Mouse (Mus musculus): ENCODE results near the gene Il10rb. TPM values are rescaled to one million over a fixed set of nuclear protein-coding genes. Genes with fewer than 3 reads are reported as not detected.

The Il10rb gene
- polyA plus RNA-seq, 1 experiment from 2014 or later: 25.0 TPM

- Histone ChIP-seq H3K4me2 (peak within 1 kb of the TSS; percentile 84), H3K27me3 (no peaks in the 10 kb centered on the region), H3K36me3 (peaks cover 29% of the 10 kb centered on the region), H3K9me3 (replicated peaks) (no peaks in the 10 kb centered on the region; the same call in 1 of the 2 replicates), H3K9ac (peak within 1 kb of the TSS; percentile 100), H3K27ac (peak within 1 kb of the TSS; percentile 99), H3K4me3 (replicated peaks) (peak within 1 kb of the TSS; percentile 98), H3K4me1 (replicated peaks) (peaks cover 62% of the 10 kb centered on the region)
- DNase-seq: peak; percentile 86
- under 1% methylated on average over 61 of the region's 62 CpGs for WGBS (ENCODE audit: insufficient replicate concordance)
- ATAC-seq (ENCODE audit: low read depth): peak; percentile 96
Measured at GRCm38 (mm10) chr16:91372577-91373472, 33.1 kb upstream of the Il10rb start, which contains the start of gene Ifnar2. Gene Ifnar2, plus strand, starts transcription at chr16:91372783.

- Histone ChIP-seq H3K36me3 (peaks cover 29% of the 10 kb centered on the region), H3K9me3 (replicated peaks) (no peaks in the 10 kb centered on the region), H3K9ac (peak overlapping the region; percentile 100), H3K27ac (peak overlapping the region; percentile 99), H3K4me1 (replicated peaks) (peaks cover 71% of the 10 kb centered on the region), H3K27me3 (no peaks in the 10 kb centered on the region), H3K4me3 (replicated peaks) (peak overlapping the region; percentile 98), H3K4me2 (peak overlapping the region; percentile 84)
- ATAC-seq (ENCODE audit: low read depth) (peak; percentile 8), DNase-seq (no peak)
- 24% methylated on average over 13 of the region's 13 CpGs for WGBS (ENCODE audit: insufficient replicate concordance)
Measured at GRCm38 (mm10) chr16:91373473-91374252, 32.3 kb upstream of the Il10rb start.

DNA sequence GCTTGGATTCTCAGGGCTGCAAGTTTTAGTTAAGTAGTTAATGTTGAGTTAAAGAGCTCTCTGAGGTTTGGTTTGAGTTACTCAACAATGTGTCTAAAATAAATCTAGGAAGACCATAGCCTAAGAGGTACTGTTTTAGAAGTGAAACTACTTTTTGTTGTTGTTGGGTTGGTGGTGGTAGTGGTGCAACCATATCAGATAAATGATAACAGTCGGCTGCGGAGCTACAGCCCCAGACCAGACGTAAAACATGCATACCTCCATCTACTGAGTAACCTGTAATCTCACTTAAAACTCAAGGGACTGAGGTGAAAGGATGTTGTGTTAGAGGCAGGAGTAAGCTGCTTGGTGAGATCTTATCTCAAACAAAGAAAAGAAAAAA, 31.7 kb upstream of the Il10rb start:
- Histone ChIP-seq H3K4me3 (replicated peaks) (peak overlapping the region; percentile 98), H3K9ac (peak overlapping the region; percentile 100)
- no peak for ATAC-seq (ENCODE audit: low read depth)

DNA sequence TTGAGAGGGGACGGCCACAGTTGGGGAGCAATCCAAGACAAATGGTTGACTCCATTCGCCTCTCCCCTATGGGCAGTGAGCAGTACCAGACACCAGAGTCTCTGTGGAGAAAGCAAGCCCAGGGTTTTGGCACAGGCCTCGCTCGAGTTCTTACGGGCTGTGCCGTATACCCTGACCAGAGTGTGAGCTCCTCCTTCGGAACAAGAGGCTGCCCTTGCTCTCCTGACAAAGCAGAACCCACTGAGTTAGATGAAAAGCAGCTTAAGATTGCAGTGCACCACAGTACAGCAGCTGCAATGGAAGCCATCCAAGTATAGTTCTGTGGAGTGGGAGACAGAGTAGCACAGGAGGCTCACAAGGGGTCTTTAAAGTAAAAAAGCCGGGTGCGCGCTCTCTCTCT, 29.3 kb upstream of the Il10rb start:
- DNase-seq (no peak), ATAC-seq (ENCODE audit: low read depth) (no peak)
- no peak overlapping the region for H3K4me2 ChIP-seq
- no peak overlapping the region for H3K4me3 ChIP-seq (replicated peaks)
- no peaks in the 10 kb centered on the region for H3K27me3 ChIP-seq
- no peak overlapping the region for H3K9ac ChIP-seq
- WGBS (ENCODE audit: insufficient replicate concordance): 92% methylated on average over 10 of the region's 10 CpGs
- peak overlapping the region; percentile 34; the same call in 1 of the 2 replicates for H3K27ac ChIP-seq
- peaks cover 39% of the 10 kb centered on the region for H3K36me3 ChIP-seq
- no peaks in the 10 kb centered on the region for H3K9me3 ChIP-seq (replicated peaks)
- H3K4me1 ChIP-seq (replicated peaks): peaks cover 82% of the 10 kb centered on the region

More for the DNA sequence above, 31.7 kb upstream of the Il10rb start:
- Histone ChIP-seq H3K4me2 (peak overlapping the region; percentile 84), H3K4me1 (replicated peaks) (peaks cover 76% of the 10 kb centered on the region), H3K27me3 (no peaks in the 10 kb centered on the region), H3K9me3 (replicated peaks) (no peaks in the 10 kb centered on the region), H3K36me3 (peaks cover 30% of the 10 kb centered on the region), H3K27ac (peak overlapping the region; percentile 99)
- DNase-seq: no peak
- 15% methylated on average over 3 of the region's 3 CpGs for WGBS (ENCODE audit: insufficient replicate concordance)

GRCm38 (mm10) chr16:91378431-91378986, 27.5 kb upstream of the Il10rb start:
- peak overlapping the region; percentile 21 for H3K27ac ChIP-seq
- ATAC-seq (ENCODE audit: low read depth): no peak
- no peak overlapping the region for H3K4me3 ChIP-seq (replicated peaks)
- H3K9me3 ChIP-seq (replicated peaks): no peaks in the 10 kb centered on the region
- peaks cover 85% of the 10 kb centered on the region for H3K4me1 ChIP-seq (replicated peaks)
- no peak overlapping the region for H3K9ac ChIP-seq
- no peaks in the 10 kb centered on the region for H3K27me3 ChIP-seq
- peaks cover 55% of the 10 kb centered on the region for H3K36me3 ChIP-seq
- no peak for DNase-seq
- 0 out of 2 replicates have a peak overlapping the region, but pooled peaks have one; percentile 20 for H3K4me2 ChIP-seq
- 73% methylated on average over 17 of the region's 17 CpGs for WGBS (ENCODE audit: insufficient replicate concordance)

- Histone ChIP-seq H3K27ac (peak overlapping the region; percentile 21), H3K9ac (no peak overlapping the region), H3K4me3 (replicated peaks) (no peak overlapping the region), H3K27me3 (no peaks in the 10 kb centered on the region), H3K4me1 (replicated peaks) (peaks cover 80% of the 10 kb centered on the region), H3K9me3 (replicated peaks) (no peaks in the 10 kb centered on the region), H3K4me2 (0 out of 2 replicates have a peak overlapping the region, but pooled peaks have one; percentile 20), H3K36me3 (peaks cover 60% of the 10 kb centered on the region)
- WGBS (ENCODE audit: insufficient replicate concordance): 70% methylated on average over 9 of the region's 9 CpGs
- no peak for DNase-seq
- ATAC-seq (ENCODE audit: low read depth): peak; percentile 11; the same call in 1 of the 2 replicates
Measured at GRCm38 (mm10) chr16:91378991-91379390, 27.0 kb upstream of the Il10rb start.

- no peak overlapping the region for H3K4me3 ChIP-seq (replicated peaks)
- H3K9me3 ChIP-seq (replicated peaks): no peaks in the 10 kb centered on the region
- no peak for DNase-seq
- WGBS (ENCODE audit: insufficient replicate concordance): 75% methylated on average over 3 of the region's 3 CpGs
- peaks cover 76% of the 10 kb centered on the region for H3K4me1 ChIP-seq (replicated peaks)
- peak overlapping the region; percentile 21 for H3K27ac ChIP-seq
- ATAC-seq (ENCODE audit: low read depth): 0 out of 2 replicates have a peak, but pooled peaks have one; percentile 2
- H3K36me3 ChIP-seq: peaks cover 64% of the 10 kb centered on the region
- no peaks in the 10 kb centered on the region for H3K27me3 ChIP-seq
- H3K9ac ChIP-seq: no peak overlapping the region
- no peak overlapping the region for H3K4me2 ChIP-seq
Measured at GRCm38 (mm10) chr16:91379412-91379811, 26.6 kb upstream of the Il10rb start.

DNA sequence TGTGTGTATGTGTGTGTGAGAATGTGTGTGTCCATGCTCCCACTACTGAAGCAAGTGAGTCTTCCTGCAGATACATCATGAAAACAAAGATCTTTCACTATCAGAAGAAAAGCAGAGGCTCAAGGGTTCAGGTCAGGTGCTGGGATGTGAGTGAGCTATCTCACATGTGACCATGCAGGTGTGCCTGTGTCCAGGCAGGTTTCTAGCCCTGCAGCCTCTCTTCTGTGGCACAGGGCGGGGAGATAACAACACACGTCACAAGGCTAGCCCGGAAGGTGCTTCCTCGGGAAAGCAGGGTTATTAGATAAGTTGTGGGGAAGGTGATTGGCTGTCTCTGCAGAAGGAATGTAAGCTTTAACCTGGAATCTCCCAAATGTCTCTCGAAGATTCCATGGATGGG, 25.8 kb upstream of the Il10rb start:
- 40% methylated on average over 5 of the region's 5 CpGs for WGBS (ENCODE audit: insufficient replicate concordance)
- peak; percentile 69; the same call in 1 of the 2 replicates for ATAC-seq (ENCODE audit: low read depth)
- H3K9ac ChIP-seq: no peak overlapping the region
- peaks cover 67% of the 10 kb centered on the region for H3K36me3 ChIP-seq
- H3K27me3 ChIP-seq: no peaks in the 10 kb centered on the region
- no peak overlapping the region for H3K4me3 ChIP-seq (replicated peaks)
- no peaks in the 10 kb centered on the region for H3K9me3 ChIP-seq (replicated peaks)
- H3K4me1 ChIP-seq (replicated peaks): peaks cover 73% of the 10 kb centered on the region
- DNase-seq: peak; percentile 49
- H3K4me2 ChIP-seq: no peak overlapping the region
- H3K27ac ChIP-seq: peak overlapping the region; percentile 21; the same call in 1 of the 2 replicates

GRCm38 (mm10) chr16:91381606-91382005, 24.4 kb upstream of the Il10rb start:
- Histone ChIP-seq H3K36me3 (peaks cover 67% of the 10 kb centered on the region), H3K9me3 (replicated peaks) (no peaks in the 10 kb centered on the region), H3K4me2 (no peak overlapping the region), H3K27me3 (no peaks in the 10 kb centered on the region), H3K4me3 (replicated peaks) (no peak overlapping the region), H3K4me1 (replicated peaks) (peaks cover 68% of the 10 kb centered on the region), H3K27ac (0 out of 2 replicates have a peak overlapping the region, but pooled peaks have one; percentile 14), H3K9ac (no peak overlapping the region)
- WGBS (ENCODE audit: insufficient replicate concordance): 83% methylated on average over 4 of the region's 4 CpGs
- ATAC-seq (ENCODE audit: low read depth) (no peak), DNase-seq (no peak)

GRCm38 (mm10) chr16:91382261-91382790, 23.6 kb upstream of the Il10rb start:
- H3K36me3 ChIP-seq: peaks cover 67% of the 10 kb centered on the region
- WGBS (ENCODE audit: insufficient replicate concordance): 63% methylated on average over 9 of the region's 9 CpGs
- H3K4me2 ChIP-seq: no peak overlapping the region
- no peaks in the 10 kb centered on the region for H3K9me3 ChIP-seq (replicated peaks)
- H3K4me1 ChIP-seq (replicated peaks): peaks cover 69% of the 10 kb centered on the region
- DNase-seq (no peak), ATAC-seq (ENCODE audit: low read depth) (no peak)
- H3K27ac ChIP-seq: peak overlapping the region; percentile 36
- H3K27me3 ChIP-seq: no peaks in the 10 kb centered on the region
- H3K4me3 ChIP-seq (replicated peaks): no peak overlapping the region
- no peak overlapping the region for H3K9ac ChIP-seq

Data from liver, embryonic 13.5 days (tissue).